Mouse (Mus musculus) lung, postnatal 0 days (tissue): ENCODE measurements at regions not wholly inside any gene's neighbourhood (a gene's known extent, or its start where the extent isn't known, plus 50 kb on each side); places are given as distances from the start of the nearest gene placed in this dataset.
A peak's percentile ranks its signal among the peaks of the same experiment; 100 is the strongest.

Experiments used
- ATAC-seq: fragments of 200-750 bp; cut with Nextera tagmentation; 2 replicates; pipeline ENCODE4 v1.8.0; 2017; ENCODE audit warnings: moderate library complexity
- DNase-seq: peaks from one replicate; pipeline ENCODE4 v3.0.0-alpha.2; 2016; ENCODE audit warnings: low spot score
- H3K27ac ChIP-seq: fragments of 300-500 bp; sonication (generic); 2 replicates; pipeline ENCODE4 v1.5.1; 2014; ENCODE audit warnings: antibody characterized with exemption, mild to moderate bottlenecking, low read length, mixed read lengths
- H3K27me3 ChIP-seq: fragments of 300-500 bp; sonication (generic); replicated peaks from 2 replicates; pipeline ENCODE4 v1.6.1; 2014; ENCODE audit warnings: low read length, mixed read lengths; ENCODE audit not compliant: insufficient read depth
- H3K36me3 ChIP-seq: fragments of 300-500 bp; sonication (generic); 2 replicates; pipeline ENCODE4 v1.6.1; 2014; ENCODE audit warnings: low read length, mixed read lengths; ENCODE audit not compliant: insufficient read depth
- H3K4me1 ChIP-seq: fragments of 300-500 bp; sonication (generic); 2 replicates; pipeline ENCODE4 v1.6.1; 2014; ENCODE audit warnings: antibody characterized with exemption, low read depth, low read length, mixed read lengths; ENCODE audit not compliant: insufficient read depth
- H3K4me2 ChIP-seq: fragments of 300-500 bp; sonication (generic); replicated peaks from 2 replicates; pipeline ENCODE4 v1.6.1; 2014; ENCODE audit warnings: low read depth, mild to moderate bottlenecking, low read length, moderate library complexity, mixed read lengths
- H3K4me3 ChIP-seq: fragments of 300-500 bp; sonication (generic); 2 replicates; pipeline ENCODE4 v1.5.1; 2014; ENCODE audit warnings: low read depth, low read length
- H3K9ac ChIP-seq: fragments of 300-500 bp; sonication (generic); replicated peaks from 2 replicates; pipeline ENCODE4 v1.6.1; 2014; ENCODE audit warnings: low read depth, mild to moderate bottlenecking
- H3K9me3 ChIP-seq: fragments of 300-500 bp; sonication (generic); 2 replicates; pipeline ENCODE4 v1.6.1; 2016; ENCODE audit warnings: low read length, mixed read lengths
- CTCF ChIP-seq: IDR thresholded peaks from 2 replicates; pipeline ENCODE4 v1.5.1; 2016; ENCODE audit warnings: antibody characterized with exemption, mild to moderate bottlenecking
- EP300 ChIP-seq: IDR thresholded peaks from 2 replicates; pipeline ENCODE4 v1.6.1; 2016; ENCODE audit warnings: antibody characterized with exemption, mild to moderate bottlenecking, control low read depth
- WGBS: fragments of 180-500 bp; shearing (Covaris S2); extraction: QIAGEN DNeasy Blood & Tissue Kit; methylation state at CpG from one replicate; pipeline ENCODE4 v1.1.7; 2014; 5-methylcytosine and 5-hydroxymethylcytosine counted together

DNA sequence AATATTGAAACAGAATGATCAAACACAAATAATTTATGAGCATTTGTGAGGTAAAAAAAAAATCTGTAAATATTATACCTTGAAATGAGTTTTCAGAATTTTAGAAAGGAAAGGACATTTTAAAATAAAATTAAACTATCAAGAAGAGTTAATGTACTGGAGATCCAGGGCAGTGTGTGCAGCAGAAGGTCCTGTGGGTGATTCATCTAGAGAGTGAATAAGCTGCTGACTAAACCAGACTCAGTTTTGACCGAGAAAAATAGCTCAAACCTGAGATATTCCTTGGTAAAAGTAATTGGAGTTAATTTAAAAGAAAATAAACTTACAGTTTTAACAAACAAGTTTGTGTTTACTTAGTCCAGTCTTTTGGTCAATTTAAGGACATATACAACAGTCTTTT, 1118.6 kb upstream of the Celf2 start:
- Histone ChIP-seq H3K27me3 (no peaks in the 10 kb centered on the region), H3K9me3 (no peaks in the 10 kb centered on the region), H3K4me1 (no peaks in the 10 kb centered on the region), H3K36me3 (no peaks in the 10 kb centered on the region), H3K4me2 (no peak overlapping the region), H3K27ac (no peak overlapping the region), H3K9ac (no peak overlapping the region), H3K4me3 (no peak overlapping the region)
- WGBS: 56% methylated on average over 1 of the region's 1 CpGs
- no peak for ATAC-seq
- TF ChIP-seq CTCF: no peak
- no peak for TF ChIP-seq EP300
- no peak for DNase-seq

DNA sequence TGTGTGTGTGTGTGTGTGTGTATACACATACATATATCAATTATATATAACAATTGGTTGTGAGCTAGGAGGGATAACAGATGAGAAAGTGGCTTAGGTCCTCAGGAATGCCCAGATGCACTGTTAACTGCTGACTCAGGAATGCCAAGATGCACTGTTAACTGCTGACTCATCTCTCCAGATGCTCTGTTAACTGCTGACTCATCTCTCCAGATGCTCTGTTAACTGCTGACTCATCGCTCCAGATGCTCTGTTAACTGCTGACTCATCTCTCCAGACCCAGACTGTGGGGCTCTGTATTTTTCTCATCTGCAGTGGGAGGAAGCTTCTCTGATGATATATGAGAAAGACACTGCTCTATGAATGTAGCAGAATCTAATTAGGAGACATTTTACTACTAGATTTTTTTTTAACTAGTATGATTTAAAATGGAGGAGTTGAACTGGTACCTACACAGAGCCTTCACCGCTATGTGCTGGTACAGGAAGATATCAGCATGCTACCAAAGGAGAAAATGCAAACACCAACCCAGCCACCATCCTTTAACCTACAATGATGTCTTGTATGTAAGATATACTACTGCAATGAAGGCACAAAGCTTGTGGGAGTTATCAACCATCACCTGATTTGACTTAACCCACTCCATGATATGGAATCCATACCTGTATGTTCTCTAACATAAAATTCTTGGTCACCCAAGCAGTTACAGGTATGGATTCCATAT, 1119.3 kb upstream of the Celf2 start:
- ATAC-seq: no peak
- no peak overlapping the region for H3K27ac ChIP-seq
- H3K4me2 ChIP-seq: no peak overlapping the region
- H3K9me3 ChIP-seq: no peaks in the 10 kb centered on the region
- no peaks in the 10 kb centered on the region for H3K4me1 ChIP-seq
- no peak for DNase-seq
- WGBS: 90% methylated on average over 2 of the region's 2 CpGs
- H3K9ac ChIP-seq: no peak overlapping the region
- no peaks in the 10 kb centered on the region for H3K36me3 ChIP-seq
- no peak overlapping the region for H3K4me3 ChIP-seq
- TF ChIP-seq CTCF: no peak
- no peak for TF ChIP-seq EP300
- H3K27me3 ChIP-seq: no peaks in the 10 kb centered on the region

DNA sequence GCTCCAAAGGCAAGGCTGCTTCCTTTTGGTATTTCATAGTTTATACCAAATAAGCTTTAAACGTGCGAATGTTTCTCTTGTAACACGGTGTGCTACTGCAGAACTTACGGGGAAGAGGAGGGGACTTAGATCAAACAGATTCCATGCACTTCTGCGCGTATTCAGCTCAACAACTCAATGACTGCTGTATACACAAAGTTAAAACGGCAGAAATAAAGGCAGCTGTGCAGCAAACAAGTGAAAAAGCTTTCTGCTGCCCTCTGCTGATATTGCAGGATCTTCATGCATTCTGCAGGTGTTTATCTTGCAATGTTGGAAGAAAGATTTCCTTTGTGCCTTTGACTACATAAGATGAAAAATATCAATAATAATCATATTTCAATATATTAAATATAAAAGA, 1128.7 kb upstream of the Celf2 start:
- TF ChIP-seq EP300: no peak
- peak; percentile 44 for TF ChIP-seq CTCF
- 12% methylated on average over 7 of the region's 7 CpGs for WGBS

DNA sequence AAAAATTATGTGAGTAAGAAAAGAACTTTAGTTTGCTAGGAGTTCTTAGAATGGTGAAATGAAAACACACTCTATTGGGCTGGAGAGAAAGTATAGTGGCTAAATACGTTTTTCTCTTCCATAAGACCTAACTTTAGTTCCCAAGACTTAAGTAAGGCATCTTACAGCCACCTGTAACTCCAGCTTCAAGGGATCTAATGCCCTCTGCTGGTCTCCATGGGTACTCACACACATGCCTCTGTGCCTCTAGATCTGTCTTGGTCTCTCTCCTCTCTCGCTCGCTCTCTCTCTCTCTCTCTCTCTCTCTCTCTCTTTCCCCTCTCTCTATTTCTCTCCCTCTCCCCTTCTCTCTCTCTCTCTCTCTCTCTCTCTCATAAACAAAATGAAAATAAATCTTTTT, 1129.9 kb upstream of the Celf2 start:
- Histone ChIP-seq H3K9me3 (no peaks in the 10 kb centered on the region), H3K4me2 (no peak overlapping the region), H3K9ac (no peak overlapping the region), H3K27ac (no peak overlapping the region), H3K4me3 (no peak overlapping the region), H3K4me1 (no peaks in the 10 kb centered on the region), H3K27me3 (no peaks in the 10 kb centered on the region), H3K36me3 (no peaks in the 10 kb centered on the region)
- TF ChIP-seq EP300 (no peak), CTCF (peak; percentile 72)
- DNase-seq (peak; percentile 54), ATAC-seq (no peak)
- WGBS: 36% methylated on average over 3 of the region's 3 CpGs

More for the DNA sequence above, 1128.7 kb upstream of the Celf2 start:
- Histone ChIP-seq H3K9me3 (no peaks in the 10 kb centered on the region), H3K27me3 (no peaks in the 10 kb centered on the region), H3K27ac (no peak overlapping the region), H3K4me1 (no peaks in the 10 kb centered on the region), H3K4me2 (0 out of 2 replicates have a peak overlapping the region, but pooled peaks have one; percentile 17), H3K36me3 (no peaks in the 10 kb centered on the region), H3K4me3 (no peak overlapping the region), H3K9ac (no peak overlapping the region)
- ATAC-seq: no peak
- no peak for DNase-seq

DNA sequence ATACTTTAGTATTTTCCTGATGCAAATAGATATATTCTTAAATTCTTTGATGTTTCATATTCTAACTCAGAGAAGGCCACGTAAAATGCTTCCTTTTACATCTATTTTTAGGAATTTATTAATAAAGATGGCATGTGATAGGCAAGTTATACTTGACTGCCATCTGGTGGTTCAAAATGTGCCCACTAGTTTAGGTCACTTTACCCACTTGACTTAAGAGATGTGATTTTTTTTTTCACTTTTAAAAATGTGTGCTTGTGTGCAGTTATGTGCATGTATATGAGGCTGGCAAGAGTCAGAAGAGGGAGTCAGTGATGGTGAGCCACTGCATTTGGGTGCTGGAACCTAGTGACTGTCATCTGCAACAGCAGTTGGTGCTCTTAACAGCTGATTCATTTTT, 1136.1 kb upstream of the Celf2 start:
- H3K4me2 ChIP-seq: no peak overlapping the region
- no peaks in the 10 kb centered on the region for H3K9me3 ChIP-seq
- no peaks in the 10 kb centered on the region for H3K4me1 ChIP-seq
- TF ChIP-seq EP300 (no peak), CTCF (peak; percentile 63)
- no peak overlapping the region for H3K4me3 ChIP-seq
- no peak for ATAC-seq
- no peaks in the 10 kb centered on the region for H3K36me3 ChIP-seq
- no peak overlapping the region for H3K9ac ChIP-seq
- H3K27me3 ChIP-seq: no peaks in the 10 kb centered on the region
- WGBS: 37% methylated on average over 1 of the region's 1 CpGs
- H3K27ac ChIP-seq: no peak overlapping the region
- DNase-seq: peak; percentile 32

DNA sequence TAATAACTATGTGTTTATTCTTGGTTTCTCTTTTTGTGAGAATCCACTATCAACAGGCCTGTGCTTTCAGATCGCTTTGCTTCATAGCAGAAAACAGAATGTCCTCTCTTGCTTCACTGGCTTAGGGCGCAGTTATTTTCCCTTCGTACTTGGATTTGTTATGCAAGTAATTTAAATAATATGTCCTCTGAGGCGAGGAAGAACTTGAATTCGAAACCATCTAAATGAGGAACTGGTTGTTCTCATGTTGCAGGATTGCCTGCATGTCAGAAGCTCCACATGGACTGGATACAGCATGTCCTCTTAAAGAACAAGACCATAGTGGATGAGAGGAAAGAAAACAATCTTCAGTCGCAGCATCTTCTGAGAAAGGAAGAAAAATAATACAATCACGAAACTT, 1151.2 kb upstream of the Celf2 start:
- H3K4me2 ChIP-seq: no peak overlapping the region
- 80% methylated on average over 7 of the region's 7 CpGs for WGBS
- H3K9me3 ChIP-seq: no peaks in the 10 kb centered on the region
- no peaks in the 10 kb centered on the region for H3K36me3 ChIP-seq
- H3K4me3 ChIP-seq: no peak overlapping the region
- no peak for ATAC-seq
- no peaks in the 10 kb centered on the region for H3K4me1 ChIP-seq
- TF ChIP-seq CTCF: no peak
- TF ChIP-seq EP300: no peak
- DNase-seq: no peak
- H3K27ac ChIP-seq: no peak overlapping the region
- H3K27me3 ChIP-seq: no peaks in the 10 kb centered on the region
- no peak overlapping the region for H3K9ac ChIP-seq
